Mouse (Mus musculus): ENCODE measurements around the gene Mcu. TPM values are rescaled to one million over a fixed set of nuclear protein-coding genes. Genes with fewer than 3 reads are reported as not detected.
A peak's percentile ranks its signal among the peaks of the same experiment; 100 is the strongest.

Mcu gene
- total and polyA plus RNA-seq, 3 experiments = 4.9 to 5.7 (median 5.3) TPM

- TF ChIP-seq TBP (conservative IDR thresholded peaks at IDR 0.05; ENCODE audit: low read depth, low read length) (peak; percentile 80; the same call in 1 of the 2 replicates), ELF1 (IDR thresholded peaks at IDR 0.05; ENCODE audit: low read depth, low read length) (0 out of 2 replicates have a peak, but pooled peaks have one; percentile 26), SIN3A (IDR thresholded peaks at IDR 0.05; ENCODE audit: low read length) (no peak), POLR2A (IDR thresholded peaks at IDR 0.05; ENCODE audit: low read depth, low read length) (peak; percentile 74), MAFK (IDR thresholded peaks at IDR 0.05; ENCODE audit: insufficient replicate concordance, low read length) (no peak)
These were observed 20.4 kb upstream of the Mcu start (continued) for GRCm38 (mm10) chr10:59636751-59637533.

DNA sequence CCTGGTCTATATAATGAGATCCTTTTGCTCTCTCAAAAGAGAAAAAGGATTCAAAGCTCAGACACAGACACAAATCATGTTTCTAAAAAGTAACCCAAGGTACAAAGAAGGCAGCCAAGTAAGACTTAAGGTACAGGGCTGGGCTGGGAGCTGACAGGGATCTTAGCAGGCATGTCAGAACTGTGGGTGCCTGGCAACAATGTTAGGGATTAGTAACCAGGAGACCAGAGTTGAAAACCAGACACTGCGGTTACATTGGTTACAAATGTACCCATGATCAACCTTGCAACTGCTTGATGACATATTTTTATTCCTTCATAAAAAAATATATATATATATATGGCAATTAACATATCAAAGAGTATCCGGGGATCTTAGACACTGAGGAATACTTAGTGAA lies 19.6 kb upstream of the Mcu start:
- Histone ChIP-seq H3K27me3 (replicated peaks) (no peaks in the 10 kb centered on the region), H3K9me3 (replicated peaks; ENCODE audit: low read length) (no peaks in the 10 kb centered on the region), H3K9ac (ENCODE audit: insufficient read depth, low read depth) (no peak overlapping the region), H3K4me2 (ENCODE audit: insufficient read depth, low read depth, poor library complexity, severe bottlenecking) (no peak overlapping the region), H3K27ac (ENCODE audit: insufficient read depth, low read depth) (no peak overlapping the region), H3K79me2 (replicated peaks; ENCODE audit: control insufficient read depth, extremely low read depth, insufficient read depth, poor library complexity, severe bottlenecking) (0 out of 2 replicates have a peak, but pooled peaks cover 5% of the 10 kb centered on the region), H3K36me3 (replicated peaks in 1 of 2; ENCODE audit: control insufficient read depth in 1 of 2, insufficient read depth in 1 of 2, low read length in 1 of 2) (peaks cover 3 to 23% of the 10 kb centered on the region in 2 experiments), H3K4me1 (ENCODE audit: control insufficient read depth in 1 of 2, insufficient read depth in 2 of 2) (peaks cover 0 to 21% of the 10 kb centered on the region in 2 experiments; a peak in 2 of 4 replicates), H3K4me3 (replicated peaks in 1 of 3; ENCODE audit: low read depth in 2 of 3, low read length in 2 of 3, poor library complexity in 1 of 3) (peak overlapping the region in 1 of 3 experiments; percentile 92)
- in situ Hi-C loops (cut with MboI; ENCODE audit: low pct_ligation_motif_present, low pct_unique_long_range_greater_than_20kb, low sequenced_read_pairs) = no loop called here
- dilution Hi-C loops (cut with MboI; ENCODE audit: extremely low pct_ligation_motif_present, extremely low pct_unique_long_range_greater_than_20kb, low sequenced_read_pairs) = no loop called here
- no peak for DNase-seq (ENCODE audit: extremely low read depth)
- TF ChIP-seq CTCF (conservative IDR thresholded peaks at IDR 0.05 in 1 of 2, IDR thresholded peaks at IDR 0.05 in 1 of 2; ENCODE audit: low read depth in 2 of 2, low read length in 2 of 2) = no peak
- 0 out of 2 replicates have a peak, but pooled peaks have one; percentile 28 for TF ChIP-seq SIN3A (IDR thresholded peaks at IDR 0.05; ENCODE audit: low read length)
- TF ChIP-seq PAX5 (IDR thresholded peaks at IDR 0.05; ENCODE audit: low read length) = no peak

GRCm38 (mm10) chr10:59629506-59629782 lies 13.0 kb upstream of the Mcu start:
- no peaks in the 10 kb centered on the region for H3K4me1 ChIP-seq (ENCODE audit: control insufficient read depth in 1 of 2, insufficient read depth in 2 of 2)
- in situ Hi-C loops (cut with MboI; ENCODE audit: low pct_ligation_motif_present, low pct_unique_long_range_greater_than_20kb, low sequenced_read_pairs) = no loop called here
- H3K9ac ChIP-seq (ENCODE audit: insufficient read depth, low read depth) = no peak overlapping the region
- no peaks in the 10 kb centered on the region for H3K36me3 ChIP-seq (replicated peaks in 1 of 2; ENCODE audit: control insufficient read depth in 1 of 2, insufficient read depth in 1 of 2, low read length in 1 of 2)
- no peak overlapping the region for H3K4me3 ChIP-seq (replicated peaks in 1 of 3; ENCODE audit: low read depth in 2 of 3, low read length in 2 of 3, poor library complexity in 1 of 3)
- H3K4me2 ChIP-seq (ENCODE audit: insufficient read depth, low read depth, poor library complexity, severe bottlenecking) = no peak overlapping the region
- dilution Hi-C loops (cut with MboI; ENCODE audit: extremely low pct_ligation_motif_present, extremely low pct_unique_long_range_greater_than_20kb, low sequenced_read_pairs) = no loop called here
- no peaks in the 10 kb centered on the region for H3K9me3 ChIP-seq (replicated peaks; ENCODE audit: low read length)
- H3K27me3 ChIP-seq (replicated peaks) = no peaks in the 10 kb centered on the region
- no peaks in the 10 kb centered on the region for H3K79me2 ChIP-seq (replicated peaks; ENCODE audit: control insufficient read depth, extremely low read depth, insufficient read depth, poor library complexity, severe bottlenecking)
- H3K27ac ChIP-seq (ENCODE audit: insufficient read depth, low read depth) = no peak overlapping the region
- TF ChIP-seq TBP (conservative IDR thresholded peaks at IDR 0.05; ENCODE audit: low read depth, low read length) = no peak
- no peak for TF ChIP-seq RCOR1 (conservative IDR thresholded peaks at IDR 0.05; ENCODE audit: low read depth, low read length)
- no peak for TF ChIP-seq UBTF (IDR thresholded peaks at IDR 0.05; ENCODE audit: low read depth, low read length)
- no peak for TF ChIP-seq IRF4 (IDR thresholded peaks at IDR 0.05; ENCODE audit: low read depth, low read length)
- TF ChIP-seq MAX (IDR thresholded peaks at IDR 0.05; ENCODE audit: low read length) = no peak
- TF ChIP-seq HCFC1 (IDR thresholded peaks at IDR 0.05; ENCODE audit: low read depth, low read length) = no peak
- TF ChIP-seq POLR2AphosphoS2 (IDR thresholded peaks at IDR 0.05; ENCODE audit: low read depth, low read length) = no peak
- TF ChIP-seq CTCF (conservative IDR thresholded peaks at IDR 0.05 in 1 of 2, IDR thresholded peaks at IDR 0.05 in 1 of 2; ENCODE audit: low read depth in 2 of 2, low read length in 2 of 2) = no peak
- no peak for TF ChIP-seq PAX5 (IDR thresholded peaks at IDR 0.05; ENCODE audit: low read length)
- no peak for TF ChIP-seq USF1 (IDR thresholded peaks at IDR 0.05; ENCODE audit: low read depth, low read length)
- TF ChIP-seq NRF1 (IDR thresholded peaks at IDR 0.05; ENCODE audit: low read depth, low read length) = no peak
- DNase-seq (ENCODE audit: extremely low read depth) = no peak
